15 mouse cellular contexts compared by ENCODE assay signal in genomic region chr13:47112924-47113323, GRCm38 (mm10). TPM values are rescaled to one million over a fixed set of nuclear protein-coding genes. Genes with fewer than 3 reads are reported as not detected.
DNase-seq lines count a peak whose midpoint lies in the region; ATAC-seq lines count a peak whose summit lies in the region.
"Had no signal": no experiment of that assay in that cellular context is flagged by ENCODE, and none has a peak within 500 bp of the region (broad histone marks: within the 10 kb centered on the region; RNA-seq: fewer than 3 reads in every experiment).

No protein-coding gene starts in this region.

- DNase-seq in lung, postnatal 25 days (ENCODE audit: low spot score): no peak
- DNase-seq in c-Kit-positive CD71-negative TER-119-negative erythroid progenitor cells, embryonic 14.5 days (ENCODE audit: low read depth): peak; percentile 41
- DNase-seq in liver: peak; percentile 81
- no peak for DNase-seq in right cerebral cortex, postnatal 25 days
- DNase-seq in right cerebral cortex, postnatal 4 days: no peak
- DNase-seq in gastrocnemius, postnatal 14 days: no peak
- DNase-seq: adrenal gland, adult 8-10 months; heart, adult 18-20 months; lung, postnatal 36 days; right cerebral cortex, postnatal 14 days; thymus, adult 18-20 months had no signal

- intact Hi-C loops in gastrocnemius, postnatal 14 days (cut with DNase I; ENCODE audit: low total_unique reads): no loop called here

- no peaks in the 10 kb centered on the region for H3K36me3 ChIP-seq in lung, embryonic 15.5 days
- H3K36me3 ChIP-seq: kidney, embryonic 15.5 days had no signal

- no peak overlapping the region for H3K9ac ChIP-seq in lung, embryonic 15.5 days
- H3K9ac ChIP-seq: kidney, embryonic 15.5 days had no signal

- H3K4me3 ChIP-seq in lung, embryonic 15.5 days: no peak overlapping the region
- H3K4me3 ChIP-seq: kidney, embryonic 15.5 days had no signal

- no peak overlapping the region for H3K27ac ChIP-seq in lung, embryonic 15.5 days
- H3K27ac ChIP-seq: kidney, embryonic 15.5 days had no signal

- no peaks in the 10 kb centered on the region for H3K9me3 ChIP-seq in lung, embryonic 15.5 days
- H3K9me3 ChIP-seq: kidney, embryonic 15.5 days had no signal

- H3K4me1 ChIP-seq in lung, embryonic 15.5 days: peaks cover 7% of the 10 kb centered on the region; the same call in 1 of the 2 replicates
- H3K4me1 ChIP-seq: kidney, embryonic 15.5 days had no signal

- ATAC-seq in lung, embryonic 15.5 days (ENCODE audit: borderline replicate concordance, extremely low read depth, low FRiP score, low TSS enrichment): peak; percentile 35; the same call in 1 of the 2 replicates
- peak; percentile 97 for ATAC-seq in megakaryocyte-erythroid progenitor cell, adult 5-6 weeks (replicated peaks; ENCODE audit: low FRiP score, low TSS enrichment, poor library complexity, severe bottlenecking)
- ATAC-seq: hindbrain, embryonic 16.5 days had no signal

- H3K27me3 ChIP-seq in lung, embryonic 15.5 days: no peaks in the 10 kb centered on the region
- H3K27me3 ChIP-seq: kidney, embryonic 15.5 days had no signal

- H3K4me2 ChIP-seq in lung, embryonic 15.5 days: no peak overlapping the region
- H3K4me2 ChIP-seq: kidney, embryonic 15.5 days had no signal

- WGBS in lung, embryonic 15.5 days: 36% methylated on average over 3 of the region's 3 CpGs

RNA-seq across cellular contexts. Expression of gene Dek, which starts 6.9 kb away (rescaled TPM):
- 307 and 327 TPM in 2 replicates for polyA plus RNA-seq in lung, embryonic 15.5 days (2015; fragmentation: Nextera tagmentation; extraction: Ambion mirVana)
- 281 TPM in 2 replicates for total RNA-seq in megakaryocyte-erythroid progenitor cell, adult 5-6 weeks (2014; fragmentation: Nextera tagmentation)
- total RNA-seq in megakaryocyte-erythroid progenitor cell, adult 5-6 weeks (2017): 706 and 810 TPM in 2 replicates
- total RNA-seq in gastrocnemius, postnatal 14 days (2021): 10 to 100 TPM; 30.6 to 36.7 TPM

RNA-seq across cellular contexts. Expression of gene Rnf144b, which starts 9.5 kb away (rescaled TPM):
- 1.1 and 1.3 TPM in 2 replicates for polyA plus RNA-seq in lung, embryonic 15.5 days (2015; fragmentation: Nextera tagmentation; extraction: Ambion mirVana)
- total RNA-seq in megakaryocyte-erythroid progenitor cell, adult 5-6 weeks (2014; fragmentation: Nextera tagmentation): 0.46 and 0.54 TPM in 2 replicates
- 0.89 and 1.3 TPM in 2 replicates for total RNA-seq in megakaryocyte-erythroid progenitor cell, adult 5-6 weeks (2017)
- 10 to 100 TPM in 1 of 2 experiments, 1 to 10 TPM in 1; 9.5 to 14.4 TPM for total RNA-seq in gastrocnemius, postnatal 14 days (2021)

Comparison
In these comparisons a context has a peak if more than half of its experiments do, and no peak if none do; other contexts are left out.
1. DNase-seq: peak in c-Kit-positive CD71-negative TER-119-negative erythroid progenitor cells, embryonic 14.5 days (single experiment) and liver (single experiment); none in lung, postnatal 25 days (single experiment), right cerebral cortex, postnatal 25 days (single experiment), right cerebral cortex, postnatal 4 days (single experiment) and gastrocnemius, postnatal 14 days (single experiment).
2. RNA of gene Dek, which starts 6.9 kb away (total RNA-seq): 281 to 810 TPM in megakaryocyte-erythroid progenitor cell, adult 5-6 weeks; 30.6 to 36.7 TPM in gastrocnemius, postnatal 14 days; every median in the first group is over 4 times any median in the second.
3. RNA of gene Rnf144b, which starts 9.5 kb away (total RNA-seq): 9.5 to 14.4 TPM in gastrocnemius, postnatal 14 days; 0.46 to 1.3 TPM in megakaryocyte-erythroid progenitor cell, adult 5-6 weeks; every median in the first group is over 4 times any median in the second.